Mouse (Mus musculus) kidney, adult 2 months (tissue): ENCODE measurements around the gene Il17rd.

Source experiments
- CTCF ChIP-seq: fragments of 200-500 bp; conservative IDR thresholded peaks from 2 replicates; pipeline ENCODE4 v1.5.1; 2011; ENCODE audit warnings: low read depth, mild to moderate bottlenecking, control low read depth, low read length, moderate library complexity, mixed read lengths; ENCODE audit not compliant: insufficient read depth, insufficient read length
- POLR2A ChIP-seq: fragments of 200-500 bp; IDR thresholded peaks from one replicate; pipeline ENCODE4 v1.6.1; 2011; ENCODE audit warnings: low read depth, low read length, control low read depth

GRCm38 (mm10) chr14:27069434-27070097 lies 30.8 kb downstream of the Il17rd start:
- TF ChIP-seq CTCF: no peak
- no peak for TF ChIP-seq POLR2A
